Mouse (Mus musculus) kidney, postnatal 0 days (tissue): ENCODE results near the gene Erbb4. TPM values are rescaled to one million over a fixed set of nuclear protein-coding genes. Genes with fewer than 3 reads are reported as not detected.

Experiments used
- ATAC-seq: fragments of 200-750 bp; cut with Nextera tagmentation; replicated peaks from 2 replicates; pipeline ENCODE4 v1.8.0; 2017; ENCODE audit warnings: low read depth, moderate number of reproducible peaks, moderate TSS enrichment, moderate library complexity; ENCODE audit not compliant: low FRiP score
- DNase-seq: peaks from one replicate; pipeline ENCODE4 v3.0.0-alpha.2; 2016; ENCODE audit warnings: low spot score
- H3K27ac ChIP-seq: fragments of 300-500 bp; sonication (generic); 2 replicates; pipeline ENCODE4 v1.5.1; 2014; ENCODE audit warnings: mild to moderate bottlenecking
- H3K27me3 ChIP-seq: fragments of 300-500 bp; sonication (generic); 2 replicates; pipeline ENCODE4 v1.6.1; 2014; ENCODE audit warnings: low read length, mixed read lengths; ENCODE audit not compliant: insufficient read depth
- H3K36me3 ChIP-seq: fragments of 300-500 bp; sonication (generic); 2 replicates; pipeline ENCODE4 v1.6.1; 2014; ENCODE audit warnings: low read length, mixed read lengths; ENCODE audit not compliant: insufficient read depth
- H3K4me1 ChIP-seq: fragments of 300-500 bp; sonication (generic); replicated peaks from 2 replicates; pipeline ENCODE4 v1.6.1; 2014; ENCODE audit warnings: antibody characterized with exemption, low read length, mixed read lengths; ENCODE audit not compliant: insufficient read depth
- H3K4me2 ChIP-seq: fragments of 300-500 bp; sonication (generic); 2 replicates; pipeline ENCODE4 v1.6.1; 2014; ENCODE audit warnings: mild to moderate bottlenecking, low read length, moderate library complexity, mixed read lengths
- H3K4me3 ChIP-seq: fragments of 300-500 bp; sonication (generic); replicated peaks from 2 replicates; pipeline ENCODE4 v1.5.1; 2014; ENCODE audit warnings: low read depth, low read length
- H3K9ac ChIP-seq: fragments of 300-500 bp; sonication (generic); 2 replicates; pipeline ENCODE4 v1.6.1; 2014; ENCODE audit warnings: low read depth, low read length
- H3K9me3 ChIP-seq: fragments of 300-500 bp; sonication (generic); replicated peaks from 2 replicates; pipeline ENCODE4 v1.6.1; 2016; ENCODE audit warnings: low read length, inconsistent platforms, mixed read lengths
- CTCF ChIP-seq: IDR thresholded peaks from 2 replicates; pipeline ENCODE4 v1.5.1; 2016; ENCODE audit warnings: antibody characterized with exemption, low read depth, mild to moderate bottlenecking, moderate library complexity
- WGBS: fragments of 180-500 bp; shearing (Covaris S2); extraction: QIAGEN DNeasy Blood & Tissue Kit; methylation state at CpG from one replicate; pipeline ENCODE4 v1.1.7; 2014; 5-methylcytosine and 5-hydroxymethylcytosine counted together
- polyA plus RNA-seq: library from polyadenylated mRNA; unstranded; fragments of >200 nt; fragmentation: Nextera tagmentation; extraction: Ambion mirVana; gene quantifications from 2 replicates; pipeline ENCODE4 v1.2.1, GENCODE M21; 2015

Gene Erbb4
- polyA plus RNA-seq, 1 experiment from 2014 or later: 5.0 TPM

DNA sequence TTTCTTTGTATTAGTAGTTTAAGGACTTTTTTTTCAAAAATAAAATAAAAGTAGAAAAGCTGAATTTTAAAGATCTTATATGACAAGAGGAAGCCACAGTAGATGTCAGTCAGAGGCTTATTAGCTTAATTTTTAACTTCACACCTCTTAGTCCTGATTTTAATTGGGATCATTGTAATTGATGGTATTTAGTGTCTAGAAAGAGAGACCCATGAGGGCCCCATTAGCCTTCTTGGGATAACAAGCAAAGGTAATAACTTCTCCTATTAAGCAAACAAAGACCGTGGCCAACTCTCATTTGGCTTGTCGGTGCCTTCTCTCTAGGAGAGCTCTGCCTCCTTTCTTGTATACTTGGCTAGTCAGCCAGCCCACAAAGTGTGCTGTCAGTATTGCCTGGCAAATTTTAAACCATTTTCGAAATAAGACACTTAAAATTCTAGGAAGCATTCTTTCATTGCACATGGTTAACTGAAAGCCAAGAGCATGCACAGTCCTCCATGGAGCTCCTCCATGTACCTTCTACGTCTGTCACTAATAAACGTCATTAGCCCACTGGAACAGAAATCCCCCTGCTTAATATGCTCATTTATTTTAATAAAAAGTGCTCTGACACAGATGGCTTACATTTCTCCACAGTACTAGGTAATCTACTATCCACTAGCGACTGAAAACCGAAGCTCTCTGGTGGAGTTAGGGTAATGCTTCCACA lies 1001.9 kb downstream of the Erbb4 start:
- 68% methylated on average over 7 of the region's 7 CpGs for WGBS
- Histone ChIP-seq H3K4me3 (no peak overlapping the region), H3K9ac (no peak overlapping the region), H3K36me3 (no peaks in the 10 kb centered on the region), H3K4me1 (no peaks in the 10 kb centered on the region), H3K27me3 (no peaks in the 10 kb centered on the region), H3K27ac (no peak overlapping the region), H3K4me2 (no peak overlapping the region), H3K9me3 (no peaks in the 10 kb centered on the region)
- ATAC-seq (no peak), DNase-seq (no peak)
- TF ChIP-seq CTCF: no peak

DNA sequence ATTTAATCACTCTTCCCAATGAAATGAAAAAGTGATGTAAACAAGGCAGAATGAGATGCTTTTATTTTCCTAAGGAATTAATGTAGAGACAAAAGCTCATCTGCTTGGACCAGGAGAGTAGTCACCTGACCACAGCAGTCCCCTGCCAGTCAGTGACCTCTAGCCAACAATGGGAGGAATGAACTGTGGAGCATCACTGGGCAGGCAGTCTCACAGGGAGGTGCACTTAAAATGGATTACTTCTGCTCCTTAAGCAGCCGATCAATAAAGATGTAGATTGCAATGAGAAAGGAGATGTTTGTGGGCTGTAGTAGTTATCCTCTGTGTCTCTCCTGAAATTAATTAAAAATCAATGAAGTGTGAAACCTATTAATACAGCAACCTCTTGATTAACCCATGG lies 1018.2 kb downstream of the Erbb4 start:
- Histone ChIP-seq H3K4me3 (no peak overlapping the region), H3K36me3 (no peaks in the 10 kb centered on the region), H3K4me1 (no peaks in the 10 kb centered on the region), H3K27me3 (no peaks in the 10 kb centered on the region), H3K9me3 (no peaks in the 10 kb centered on the region), H3K4me2 (no peak overlapping the region), H3K9ac (no peak overlapping the region), H3K27ac (no peak overlapping the region)
- no peak for TF ChIP-seq CTCF
- WGBS: 74% methylated on average over 1 of the region's 1 CpGs
- ATAC-seq (no peak), DNase-seq (no peak)

DNA sequence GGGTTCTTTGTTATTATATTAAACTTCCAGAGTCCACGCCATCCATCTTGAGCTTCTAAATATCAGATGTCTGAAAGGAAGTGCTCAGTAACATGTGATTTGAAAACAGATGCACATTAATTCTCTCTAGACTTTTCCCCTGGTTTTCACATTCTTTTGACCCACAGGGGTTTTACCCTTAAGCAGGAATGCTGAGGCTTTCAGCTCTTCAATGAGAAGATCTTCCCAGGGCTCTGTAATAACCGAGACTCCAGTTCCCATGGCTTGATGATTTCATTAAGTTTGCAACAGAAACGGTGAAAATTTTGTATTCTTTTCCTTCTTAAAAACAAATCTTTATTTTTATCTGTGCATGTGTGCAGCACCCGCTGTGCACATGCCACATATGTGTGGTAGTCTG lies 1051.4 kb downstream of the Erbb4 start:
- no peak overlapping the region for H3K9ac ChIP-seq
- no peak overlapping the region for H3K4me3 ChIP-seq
- ATAC-seq: no peak
- TF ChIP-seq CTCF: no peak
- DNase-seq: no peak
- H3K27me3 ChIP-seq: no peaks in the 10 kb centered on the region
- H3K27ac ChIP-seq: no peak overlapping the region
- no peaks in the 10 kb centered on the region for H3K36me3 ChIP-seq
- no peak overlapping the region for H3K4me2 ChIP-seq
- H3K4me1 ChIP-seq: no peaks in the 10 kb centered on the region
- no peaks in the 10 kb centered on the region for H3K9me3 ChIP-seq
- WGBS: 67% methylated on average over 4 of the region's 4 CpGs

DNA sequence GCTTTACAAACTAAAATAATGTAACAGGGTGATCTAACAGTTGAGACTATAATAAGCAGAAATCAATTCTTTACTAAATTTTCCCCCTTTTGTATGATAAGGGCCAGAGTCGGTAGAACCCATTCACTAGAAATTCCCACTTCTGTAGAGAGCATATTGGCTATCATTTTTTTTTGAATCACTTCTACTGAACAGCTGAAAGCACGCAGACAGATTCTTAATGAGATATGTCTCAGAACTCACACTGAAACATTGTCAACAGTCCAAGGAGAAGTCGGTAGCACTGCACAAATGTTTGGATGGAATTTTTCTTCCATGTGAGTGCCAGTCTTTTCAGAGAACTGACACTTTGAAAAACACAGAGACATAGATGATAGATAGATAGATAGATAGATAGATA lies 1053.1 kb downstream of the Erbb4 start:
- WGBS: 86% methylated on average over 3 of the region's 3 CpGs
- Histone ChIP-seq H3K9ac (no peak overlapping the region), H3K9me3 (no peaks in the 10 kb centered on the region), H3K4me3 (no peak overlapping the region), H3K4me2 (no peak overlapping the region), H3K4me1 (no peaks in the 10 kb centered on the region), H3K27me3 (no peaks in the 10 kb centered on the region), H3K36me3 (no peaks in the 10 kb centered on the region), H3K27ac (no peak overlapping the region)
- ATAC-seq: no peak
- TF ChIP-seq CTCF: no peak
- no peak for DNase-seq

DNA sequence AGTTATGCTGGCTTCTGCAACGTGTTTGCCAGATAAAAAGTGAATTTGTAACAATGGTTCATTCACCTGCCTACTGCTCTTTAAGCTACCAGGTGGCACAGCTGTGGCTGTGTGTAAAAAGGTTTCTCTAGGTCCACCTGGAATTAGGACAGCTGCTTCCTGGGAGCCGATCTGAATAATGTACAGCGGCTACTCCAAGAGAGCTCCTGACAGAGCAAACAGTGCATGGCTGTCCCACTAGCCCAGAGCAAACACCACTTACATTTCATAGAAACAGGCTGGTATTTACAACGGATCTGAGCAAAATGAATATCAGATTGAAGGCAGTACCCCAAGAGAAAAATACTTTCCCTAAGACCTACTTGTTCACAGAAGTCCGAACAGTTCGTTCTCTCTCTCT lies 1058.0 kb downstream of the Erbb4 start:
- 64% methylated on average over 6 of the region's 6 CpGs for WGBS
- no peaks in the 10 kb centered on the region for H3K36me3 ChIP-seq
- ATAC-seq: no peak

DNA sequence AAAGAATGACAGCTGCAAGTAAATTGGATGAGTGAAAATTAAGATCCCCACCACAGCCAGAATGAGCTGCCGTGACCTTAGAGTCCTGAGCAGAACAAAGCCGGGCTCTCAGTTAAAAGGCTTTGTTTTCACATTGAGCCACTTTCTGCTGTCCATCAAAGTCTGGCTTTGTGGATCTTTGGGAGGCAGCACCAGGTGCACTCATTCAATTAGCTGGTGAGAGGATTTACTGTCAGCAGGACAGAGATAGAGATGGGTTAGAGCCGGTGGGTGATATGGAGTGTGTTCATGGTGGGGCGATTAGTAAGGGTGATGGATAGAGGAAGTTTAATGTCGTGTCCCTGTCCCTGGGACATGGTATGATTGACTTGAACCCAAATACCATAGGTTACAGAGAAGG lies 1060.7 kb downstream of the Erbb4 start:
- H3K4me2 ChIP-seq: peak overlapping the region; percentile 52
- ATAC-seq (no peak), DNase-seq (peak; percentile 28)
- TF ChIP-seq CTCF: no peak
- 13% methylated on average over 5 of the region's 5 CpGs for WGBS
- H3K36me3 ChIP-seq: no peaks in the 10 kb centered on the region
- no peaks in the 10 kb centered on the region for H3K4me1 ChIP-seq
- H3K27me3 ChIP-seq: no peaks in the 10 kb centered on the region
- H3K4me3 ChIP-seq: no peak overlapping the region; the same call in 1 of the 2 replicates
- H3K9ac ChIP-seq: no peak overlapping the region
- H3K27ac ChIP-seq: no peak overlapping the region
- H3K9me3 ChIP-seq: no peaks in the 10 kb centered on the region

More for the DNA sequence above, 1058.0 kb downstream of the Erbb4 start:
- H3K4me3 ChIP-seq: no peak overlapping the region
- H3K9ac ChIP-seq: no peak overlapping the region
- H3K4me1 ChIP-seq: no peaks in the 10 kb centered on the region
- DNase-seq: no peak
- H3K27ac ChIP-seq: no peak overlapping the region
- H3K4me2 ChIP-seq: no peak overlapping the region
- H3K9me3 ChIP-seq: no peaks in the 10 kb centered on the region
- no peaks in the 10 kb centered on the region for H3K27me3 ChIP-seq
- TF ChIP-seq CTCF: no peak

DNA sequence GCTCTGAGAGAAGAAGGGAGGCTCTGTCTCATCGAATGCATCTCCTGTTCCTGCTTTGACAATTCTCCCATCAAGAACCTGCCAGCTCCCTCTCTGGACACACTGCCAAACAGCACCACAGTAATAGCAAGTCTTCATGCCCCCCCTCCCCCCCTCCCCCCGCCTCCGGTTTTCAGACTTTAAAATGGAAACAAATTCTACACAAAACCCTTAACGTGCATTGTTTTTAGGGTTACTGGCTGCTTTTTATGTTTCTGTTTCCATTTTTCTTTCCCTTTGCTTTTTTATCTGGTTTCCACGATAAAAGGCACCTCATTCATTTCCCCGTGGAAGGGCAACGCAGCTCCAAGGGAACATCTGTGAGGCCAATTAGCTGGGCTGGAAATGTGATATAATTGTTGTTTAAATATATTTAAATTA lies 1061.3 kb downstream of the Erbb4 start:
- Histone ChIP-seq H3K9me3 (no peaks in the 10 kb centered on the region), H3K4me1 (no peaks in the 10 kb centered on the region), H3K4me2 (peak overlapping the region; percentile 52), H3K4me3 (peak overlapping the region; percentile 22; the same call in 1 of the 2 replicates), H3K36me3 (no peaks in the 10 kb centered on the region), H3K27ac (no peak overlapping the region), H3K9ac (no peak overlapping the region), H3K27me3 (no peaks in the 10 kb centered on the region)
- DNase-seq (peak; percentile 61), ATAC-seq (no peak)
- 8% methylated on average over 7 of the region's 7 CpGs for WGBS
- TF ChIP-seq CTCF: no peak
